Mouse (Mus musculus) heart, postnatal 25 days (tissue): ENCODE data around the gene Adgrg7. TPM values are rescaled to one million over a fixed set of nuclear protein-coding genes. Genes with fewer than 3 reads are reported as not detected.

Source experiments
- DNase-seq: peaks from one replicate; pipeline ENCODE4 v3.0.0; 2022; ENCODE audit warnings: low spot score
- intact Hi-C: fragments of 180-260 bp; cut with DNase I; formaldehyde crosslinking; loops from one replicate; pipeline ENCODE4 v1.15.1; 2025
- total RNA-seq, 2 experiments: library from RNA; stranded (reverse); gene quantifications; 2 replicates each; pipeline ENCODE4 v1.2.3; 2021

Gene Adgrg7
- total RNA-seq, 2 experiments from 2014 or later, result not detected

GRCm38 (mm10) chr16:56716557-56717179, 79.0 kb downstream of the Adgrg7 start:
- DNase-seq, result peak; percentile 4
- intact Hi-C loops, result loop anchor here (5.0 kb wide), 1 partner anchor 406 kb away; the partner anchor contains the start of gene Tomm70a

GRCm38 (mm10) chr16:56715608-56716007, 80.0 kb downstream of the Adgrg7 start:
- intact Hi-C loops, result loop anchor here (5.0 kb wide), 1 partner anchor 407 kb away; the partner anchor contains the start of gene Tomm70a
- DNase-seq, result no peak

- intact Hi-C loops, result no loop called here
- no peak for DNase-seq
These were observed 85.6 kb downstream of the Adgrg7 start for GRCm38 (mm10) chr16:56710071-56710470.

GRCm38 (mm10) chr16:56705731-56706130, 89.9 kb downstream of the Adgrg7 start:
- DNase-seq, result no peak
- intact Hi-C loops, result no loop called here

- intact Hi-C loops, result no loop called here
These were observed 94.8 kb downstream of the Adgrg7 start for GRCm38 (mm10) chr16:56700898-56701297.

GRCm38 (mm10) chr16:56696448-56696847, 99.2 kb downstream of the Adgrg7 start:
- no peak for DNase-seq
- intact Hi-C loops, result no loop called here

More at GRCm38 (mm10) chr16:56700898-56701297, 94.8 kb downstream of the Adgrg7 start:
- DNase-seq, result no peak

GRCm38 (mm10) chr16:56690715-56691114, 104.9 kb downstream of the Adgrg7 start:
- intact Hi-C loops, result no loop called here
- no peak for DNase-seq

GRCm38 (mm10) chr16:56686747-56687146, 108.9 kb downstream of the Adgrg7 start:
- intact Hi-C loops, result no loop called here
- no peak for DNase-seq

- no peak for DNase-seq
- intact Hi-C loops, result no loop called here
These were observed 114.5 kb downstream of the Adgrg7 start for GRCm38 (mm10) chr16:56681010-56681645.

- DNase-seq, result no peak
- intact Hi-C loops, result loop anchor here (2.0 to 5.0 kb wide), 3 partner anchors 150 to 364 kb away; no protein-coding TSS in a partner anchor
These were observed 118.5 kb downstream of the Adgrg7 start for GRCm38 (mm10) chr16:56677146-56677545.

Other genes with a start within 250 kb of the Adgrg7 start
- gene Tfg, start 78.4 kb downstream of the Adgrg7 start, total RNA-seq, result 10 to 100 TPM; 48.0 to 49.5 TPM
- gene Tmem45a, start 90.3 kb upstream of the Adgrg7 start, total RNA-seq, result 1 to 10 TPM; 3.7 to 3.8 TPM
- not detected for gene Lnp1, start 132.2 kb upstream of the Adgrg7 start, total RNA-seq